Mouse (Mus musculus) forebrain, embryonic 14.5 days (tissue): ENCODE data around the gene Aifm1. TPM values are rescaled to one million over a fixed set of nuclear protein-coding genes. Genes with fewer than 3 reads are reported as not detected.

Experiments
- ATAC-seq: fragments of 200-750 bp; cut with Nextera tagmentation; 2 replicates; pipeline ENCODE4 v1.8.0; 2017; ENCODE audit warnings: mild to moderate bottlenecking, moderate library complexity
- DNase-seq: peaks from one replicate; pipeline ENCODE4 v3.0.0-alpha.2; 2015; ENCODE audit warnings: low spot score
- H3K27ac ChIP-seq: fragments of 300-500 bp; sonication (generic); 2 replicates; pipeline ENCODE4 v1.5.1; 2014; ENCODE audit warnings: low read depth, mild to moderate bottlenecking, control low read depth, low read length, moderate library complexity
- H3K27me3 ChIP-seq: fragments of 300-500 bp; sonication (generic); replicated peaks from 2 replicates; pipeline ENCODE4 v1.6.1; 2014; ENCODE audit warnings: low read length, control low read depth, mixed read lengths; ENCODE audit not compliant: control insufficient read depth, insufficient read depth
- H3K36me3 ChIP-seq: fragments of 300-500 bp; sonication (generic); 2 replicates; pipeline ENCODE4 v1.6.1; 2014; ENCODE audit warnings: low read length, control low read depth; ENCODE audit not compliant: control insufficient read depth, insufficient read depth
- H3K4me1 ChIP-seq: fragments of 300-500 bp; sonication (generic); 2 replicates; pipeline ENCODE4 v1.6.1; 2014; ENCODE audit warnings: antibody characterized with exemption, low read length, control low read depth; ENCODE audit not compliant: control insufficient read depth, insufficient read depth
- H3K4me2 ChIP-seq: fragments of 300-500 bp; sonication (generic); 2 replicates; pipeline ENCODE4 v1.6.1; 2014; ENCODE audit warnings: mild to moderate bottlenecking, control low read depth, low read length
- H3K4me3 ChIP-seq: fragments of 300-500 bp; sonication (generic); 2 replicates; pipeline ENCODE4 v1.5.1; 2014; ENCODE audit warnings: low read depth, low read length, control low read depth
- H3K9ac ChIP-seq: fragments of 300-500 bp; sonication (generic); 2 replicates; pipeline ENCODE4 v1.6.1; 2014; ENCODE audit warnings: mild to moderate bottlenecking, low read length, control low read depth, moderate library complexity
- H3K9me3 ChIP-seq: fragments of 300-500 bp; sonication (generic); replicated peaks from 2 replicates; pipeline ENCODE4 v1.6.1; 2016; ENCODE audit warnings: low read length, control low read depth, mixed read lengths; ENCODE audit not compliant: control insufficient read depth
- WGBS: fragments of 180-500 bp; shearing (Covaris S2); extraction: QIAGEN DNeasy Blood & Tissue Kit; methylation state at CpG from one replicate; pipeline ENCODE4 v1.1.7; 2014; 5-methylcytosine and 5-hydroxymethylcytosine counted together
- polyA plus RNA-seq: library from polyadenylated mRNA; unstranded; fragments of >200 nt; fragmentation: Nextera tagmentation; extraction: Ambion mirVana; gene quantifications from 2 replicates; pipeline ENCODE4 v1.2.1, GENCODE M21; 2014

Aifm1 gene
- polyA plus RNA-seq: 46.0 and 49.9 TPM in 2 replicates

DNA sequence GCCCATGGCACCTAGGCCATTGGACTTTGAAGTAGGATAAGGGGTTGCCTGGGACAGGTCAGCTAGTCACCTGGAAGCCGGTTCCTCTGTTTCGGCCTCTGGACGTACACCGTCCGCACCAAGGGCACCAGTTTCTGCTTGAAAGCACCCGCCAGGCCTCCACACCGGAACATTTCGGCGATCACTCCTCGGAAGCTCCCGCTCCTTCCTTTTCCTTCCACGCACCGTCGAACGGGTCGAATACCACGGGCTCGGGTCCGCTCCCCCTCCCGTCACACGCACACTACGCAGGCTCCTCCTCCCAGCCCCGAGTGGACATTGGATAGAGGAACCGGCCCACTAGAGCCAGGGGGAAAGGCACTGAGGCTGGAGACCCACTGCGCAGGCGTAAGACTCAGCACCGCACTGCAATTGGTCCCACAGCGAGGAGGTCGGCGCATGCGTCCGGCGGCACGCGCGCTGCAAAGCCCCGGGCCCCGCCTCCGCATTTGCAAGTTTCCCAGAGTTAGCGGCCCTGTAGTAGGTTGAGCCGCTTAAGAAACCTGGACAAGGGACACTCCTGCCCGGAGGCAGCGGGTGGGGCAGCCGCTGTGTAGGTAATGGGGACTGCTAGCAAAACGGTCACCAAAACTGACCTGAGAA, at the start of gene Aifm1:
Aifm1 (minus strand) TSS at position 398 of the 642 bp plus-strand sequence.
- H3K27ac ChIP-seq: no peak within 1 kb of the TSS
- peak within 1 kb of the TSS; percentile 60 for H3K4me2 ChIP-seq
- DNase-seq (peak; percentile 94), ATAC-seq (peak; percentile 97)
- H3K4me1 ChIP-seq: no peaks in the 10 kb centered on the region
- H3K4me3 ChIP-seq: peak within 1 kb of the TSS; percentile 44
- H3K36me3 ChIP-seq: no peaks in the 10 kb centered on the region
- WGBS: 36% methylated on average over 45 of the region's 45 CpGs
- H3K9me3 ChIP-seq: no peaks in the 10 kb centered on the region
- H3K9ac ChIP-seq: peak within 1 kb of the TSS; percentile 68
- H3K27me3 ChIP-seq: no peaks in the 10 kb centered on the region

DNA sequence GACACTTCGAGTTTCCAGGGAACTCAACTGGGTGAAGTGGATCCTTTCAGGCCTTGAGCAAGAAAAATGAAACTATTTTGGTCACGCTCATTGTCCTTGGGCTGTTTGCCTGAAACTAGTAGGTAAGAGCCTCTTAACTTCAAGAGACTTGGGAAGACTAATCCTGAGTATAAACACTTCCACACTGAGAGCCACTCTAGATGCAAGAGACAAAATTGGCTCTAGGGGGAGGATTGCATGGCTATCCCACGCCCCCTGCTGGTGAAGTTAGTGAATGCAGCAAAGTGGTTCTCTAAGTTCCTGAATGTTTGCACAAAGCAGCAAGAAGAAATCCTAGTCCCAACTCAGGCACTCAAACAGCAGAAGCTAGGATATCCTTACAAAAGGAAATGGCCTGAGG, 18.8 kb upstream of the Aifm1 start:
- WGBS: 40% methylated on average over 3 of the region's 3 CpGs

DNA sequence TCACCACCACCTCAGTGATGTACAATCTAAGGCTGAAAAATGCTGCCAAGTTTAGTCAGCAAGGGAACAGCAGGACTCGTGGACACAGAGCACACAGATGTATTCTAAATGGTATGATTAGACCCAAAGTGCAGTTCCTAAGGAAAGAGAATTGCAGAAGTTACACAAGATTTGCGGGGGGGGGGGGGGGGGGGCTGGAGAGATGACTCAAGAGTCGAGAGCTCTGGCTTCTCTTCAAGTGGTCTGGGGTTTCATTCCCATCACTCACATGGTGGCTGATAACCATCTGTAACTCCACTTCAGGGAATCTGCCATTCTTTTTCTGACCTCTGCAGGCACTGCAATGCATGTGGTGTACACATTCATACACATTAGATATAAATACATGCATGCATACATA, 13.1 kb upstream of the Aifm1 start:
- no peak for ATAC-seq
- WGBS: 72% methylated on average over 2 of the region's 3 CpGs
- Histone ChIP-seq H3K9ac (no peak overlapping the region), H3K4me2 (no peak overlapping the region), H3K27ac (no peak overlapping the region), H3K9me3 (no peaks in the 10 kb centered on the region), H3K4me3 (no peak overlapping the region), H3K4me1 (peaks cover 2% of the 10 kb centered on the region; the same call in 1 of the 2 replicates), H3K36me3 (peaks cover 9% of the 10 kb centered on the region; the same call in 1 of the 2 replicates), H3K27me3 (no peaks in the 10 kb centered on the region)
- DNase-seq: no peak

More for the DNA sequence above, 18.8 kb upstream of the Aifm1 start:
- DNase-seq (peak; percentile 75), ATAC-seq (peak; percentile 57; the same call in 1 of the 2 replicates)
- H3K9me3 ChIP-seq: no peaks in the 10 kb centered on the region
- H3K4me2 ChIP-seq: no peak overlapping the region
- H3K36me3 ChIP-seq: peaks cover 9% of the 10 kb centered on the region; the same call in 1 of the 2 replicates
- no peaks in the 10 kb centered on the region for H3K27me3 ChIP-seq
- H3K4me1 ChIP-seq: no peaks in the 10 kb centered on the region
- no peak overlapping the region for H3K4me3 ChIP-seq
- no peak overlapping the region for H3K9ac ChIP-seq
- no peak overlapping the region for H3K27ac ChIP-seq

DNA sequence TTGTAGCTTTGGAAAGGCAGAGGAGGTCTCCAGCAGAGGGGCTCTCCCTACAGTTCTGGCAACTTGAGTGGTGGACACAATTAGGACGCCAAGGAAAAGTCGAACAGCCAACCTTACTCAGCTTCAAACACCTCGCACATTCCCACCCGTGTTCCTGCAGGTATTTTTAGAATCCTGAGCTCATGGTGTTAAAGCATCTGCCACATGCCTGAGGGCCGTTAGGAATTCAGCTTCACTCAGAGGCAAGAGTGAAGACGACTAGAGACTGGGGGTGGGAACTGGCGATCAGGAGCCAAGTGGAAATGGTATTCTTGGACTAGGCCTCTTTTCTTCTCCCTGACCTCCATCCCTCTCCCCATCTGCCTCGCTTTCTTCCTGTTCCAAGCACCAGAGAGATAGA, 12.5 kb upstream of the Aifm1 start:
- Histone ChIP-seq H3K36me3 (peaks cover 9% of the 10 kb centered on the region; the same call in 1 of the 2 replicates), H3K4me1 (peaks cover 2% of the 10 kb centered on the region; the same call in 1 of the 2 replicates), H3K9ac (no peak overlapping the region), H3K4me3 (no peak overlapping the region), H3K9me3 (no peaks in the 10 kb centered on the region), H3K27ac (no peak overlapping the region), H3K4me2 (no peak overlapping the region), H3K27me3 (no peaks in the 10 kb centered on the region)
- 66% methylated on average over 8 of the region's 8 CpGs for WGBS
- no peak for DNase-seq
- no peak for ATAC-seq

DNA sequence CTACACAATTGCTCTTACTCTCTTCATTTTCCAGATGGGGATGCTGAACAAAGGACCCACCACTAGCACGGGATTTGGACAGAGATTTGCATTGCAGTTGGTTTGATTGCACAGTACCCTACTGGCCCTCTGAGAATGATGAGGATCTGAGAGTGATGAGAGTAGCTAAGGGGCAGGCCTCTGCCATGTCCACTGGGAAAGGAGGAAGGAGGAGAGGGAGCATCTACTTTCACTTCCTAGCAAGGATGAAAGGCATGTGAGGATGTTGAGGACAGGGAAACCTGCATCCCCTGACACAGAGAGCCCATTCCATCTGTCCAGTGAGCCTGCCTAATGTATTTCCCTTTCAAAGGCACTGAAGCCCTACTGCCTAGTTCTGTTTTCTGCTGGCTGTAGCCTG, 12.0 kb upstream of the Aifm1 start:
- peaks cover 2% of the 10 kb centered on the region; the same call in 1 of the 2 replicates for H3K4me1 ChIP-seq
- WGBS: 67% methylated on average over 1 of the region's 1 CpGs
- DNase-seq: no peak
- H3K27me3 ChIP-seq: no peaks in the 10 kb centered on the region
- no peak overlapping the region for H3K9ac ChIP-seq
- no peaks in the 10 kb centered on the region for H3K9me3 ChIP-seq
- H3K4me3 ChIP-seq: no peak overlapping the region
- ATAC-seq: no peak
- peaks cover 8% of the 10 kb centered on the region; the same call in 1 of the 2 replicates for H3K36me3 ChIP-seq
- H3K27ac ChIP-seq: no peak overlapping the region
- H3K4me2 ChIP-seq: no peak overlapping the region

DNA sequence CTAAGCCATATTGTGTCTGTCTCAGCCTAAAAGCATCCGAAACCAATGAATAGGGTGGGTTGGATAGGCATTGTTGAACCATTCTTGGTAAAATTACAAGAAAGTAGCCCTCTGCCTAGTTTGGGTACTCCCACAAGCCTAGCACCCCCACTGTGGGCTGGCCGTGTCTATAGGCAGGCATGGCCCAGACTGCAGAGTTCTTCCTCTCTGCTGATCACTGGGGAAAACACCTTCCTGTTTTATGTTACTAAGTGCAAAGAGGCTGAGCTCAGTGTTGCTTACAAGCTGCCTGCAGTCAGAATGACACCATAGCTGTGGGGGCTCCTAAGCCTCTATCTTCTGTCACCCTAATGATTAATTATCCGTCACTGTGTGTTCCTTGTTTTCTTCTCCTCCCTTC, 10.1 kb upstream of the Aifm1 start:
- Histone ChIP-seq H3K27ac (no peak overlapping the region), H3K27me3 (no peaks in the 10 kb centered on the region), H3K9me3 (no peaks in the 10 kb centered on the region), H3K9ac (no peak overlapping the region), H3K4me2 (peak overlapping the region; percentile 20; the same call in 1 of the 2 replicates), H3K36me3 (no peaks in the 10 kb centered on the region), H3K4me1 (peaks cover 2% of the 10 kb centered on the region; the same call in 1 of the 2 replicates), H3K4me3 (no peak overlapping the region)
- DNase-seq (no peak), ATAC-seq (no peak)
- 67% methylated on average over 3 of the region's 3 CpGs for WGBS

DNA sequence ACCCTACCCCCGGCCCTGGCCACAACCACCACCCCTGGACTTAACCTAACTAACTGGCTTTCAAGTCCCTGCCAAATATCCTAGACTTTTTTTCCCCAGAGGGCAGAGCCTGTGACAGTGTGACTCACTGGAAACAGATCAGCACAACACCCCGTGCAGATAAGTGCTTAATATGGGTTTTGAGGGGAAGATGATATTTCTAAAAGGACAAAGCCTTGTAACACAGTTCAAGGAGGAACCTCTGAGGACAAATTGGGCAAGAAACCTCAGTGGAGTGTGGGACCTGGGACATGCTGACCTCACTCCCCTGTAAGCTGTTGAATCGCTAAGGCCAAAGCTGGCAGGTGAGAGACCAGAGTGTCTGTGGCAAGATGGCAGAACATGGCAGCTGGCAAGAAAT, 8.3 kb upstream of the Aifm1 start:
- DNase-seq (no peak), ATAC-seq (no peak)
- H3K4me1 ChIP-seq: peaks cover 2% of the 10 kb centered on the region; the same call in 1 of the 2 replicates
- no peaks in the 10 kb centered on the region for H3K9me3 ChIP-seq
- H3K4me2 ChIP-seq: peak overlapping the region; percentile 67
- H3K27ac ChIP-seq: no peak overlapping the region
- no peaks in the 10 kb centered on the region for H3K27me3 ChIP-seq
- H3K36me3 ChIP-seq: no peaks in the 10 kb centered on the region
- 87% methylated on average over 3 of the region's 3 CpGs for WGBS
- H3K4me3 ChIP-seq: peak overlapping the region; percentile 45; the same call in 1 of the 2 replicates
- no peak overlapping the region for H3K9ac ChIP-seq

DNA sequence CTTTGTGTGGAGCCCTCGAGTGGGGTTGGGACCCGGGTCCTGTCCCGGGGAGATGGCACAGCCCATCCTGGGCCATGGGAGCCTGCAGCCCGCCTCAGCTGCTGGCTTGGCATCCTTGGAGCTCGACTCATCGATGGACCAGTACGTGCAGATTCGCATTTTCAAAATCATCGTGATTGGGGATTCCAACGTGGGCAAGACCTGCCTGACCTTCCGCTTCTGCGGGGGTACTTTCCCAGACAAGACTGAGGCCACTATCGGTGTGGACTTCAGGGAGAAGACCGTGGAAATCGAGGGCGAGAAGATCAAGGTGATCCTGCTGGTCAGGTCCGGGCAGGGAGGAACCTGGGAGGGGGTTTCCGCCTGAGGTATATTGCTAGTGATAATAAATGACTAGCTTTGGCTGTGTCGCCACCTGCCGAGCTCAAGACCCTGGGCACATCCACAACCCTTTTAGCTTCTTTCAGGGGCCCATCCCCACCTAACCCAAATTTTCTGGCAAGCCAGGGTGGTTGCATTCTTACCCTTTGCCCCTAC, 6.3 kb upstream of the Aifm1 start:
- no peak for DNase-seq
- no peaks in the 10 kb centered on the region for H3K9me3 ChIP-seq
- peak overlapping the region; percentile 95 for H3K27ac ChIP-seq
- H3K9ac ChIP-seq: peak overlapping the region; percentile 78
- H3K4me2 ChIP-seq: peak overlapping the region; percentile 67
- no peaks in the 10 kb centered on the region for H3K27me3 ChIP-seq
- ATAC-seq: no peak
- peaks cover 2% of the 10 kb centered on the region; the same call in 1 of the 2 replicates for H3K4me1 ChIP-seq
- WGBS: 29% methylated on average over 19 of the region's 20 CpGs
- no peaks in the 10 kb centered on the region for H3K36me3 ChIP-seq
- peak overlapping the region; percentile 45 for H3K4me3 ChIP-seq
